Mouse (Mus musculus): ENCODE measurements at regions not wholly inside any gene's neighbourhood (a gene's known extent, or its start where the extent isn't known, plus 50 kb on each side); places are given as distances from the start of the nearest gene placed in this dataset.
A peak's percentile ranks its signal among the peaks of the same experiment; 100 is the strongest.

DNA sequence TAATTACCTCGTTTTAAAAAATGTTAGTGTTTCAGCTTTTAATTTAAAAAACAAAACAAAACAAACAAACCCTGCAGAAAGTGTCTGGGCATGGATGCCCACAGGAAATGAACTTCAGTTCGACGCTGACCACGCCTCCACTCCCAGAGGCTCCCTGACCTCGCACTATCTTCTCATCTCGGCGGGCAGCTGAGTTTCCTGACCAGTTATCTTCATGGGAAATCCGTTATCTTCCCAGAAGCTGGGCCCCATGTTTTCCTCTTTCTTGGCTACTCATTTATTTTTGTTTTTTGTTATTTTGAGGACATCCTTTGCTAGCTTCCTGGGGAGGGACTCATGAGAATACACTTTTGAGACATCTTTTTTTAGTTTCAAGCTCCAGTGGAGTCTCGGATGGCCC, 147.6 kb upstream of the Rbms1 start:
- no peak for DNase-seq (ENCODE audit: extremely low spot score in 1 of 2, low spot score in 1 of 2)

DNA sequence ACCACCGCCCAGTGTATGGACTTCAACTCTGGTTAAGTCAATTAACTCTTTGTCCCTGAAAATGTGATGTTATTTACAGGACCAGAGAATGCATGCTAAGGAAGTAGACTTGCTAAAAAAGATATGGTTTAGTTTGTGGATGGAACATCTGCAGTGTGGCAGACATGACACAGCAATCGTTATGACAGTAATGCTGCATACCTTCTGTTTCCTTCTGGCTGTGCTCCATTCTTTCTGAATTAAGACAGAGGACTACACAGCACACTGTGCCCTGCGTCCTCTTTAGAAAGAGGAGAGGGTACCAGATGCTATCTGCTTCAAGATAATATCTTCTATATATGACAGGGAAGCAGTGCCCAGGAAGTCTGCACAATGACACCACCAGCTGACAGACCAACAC, 146.6 kb upstream of the Rbms1 start:
- no peak for DNase-seq (ENCODE audit: extremely low spot score in 1 of 2, low spot score in 1 of 2)

DNA sequence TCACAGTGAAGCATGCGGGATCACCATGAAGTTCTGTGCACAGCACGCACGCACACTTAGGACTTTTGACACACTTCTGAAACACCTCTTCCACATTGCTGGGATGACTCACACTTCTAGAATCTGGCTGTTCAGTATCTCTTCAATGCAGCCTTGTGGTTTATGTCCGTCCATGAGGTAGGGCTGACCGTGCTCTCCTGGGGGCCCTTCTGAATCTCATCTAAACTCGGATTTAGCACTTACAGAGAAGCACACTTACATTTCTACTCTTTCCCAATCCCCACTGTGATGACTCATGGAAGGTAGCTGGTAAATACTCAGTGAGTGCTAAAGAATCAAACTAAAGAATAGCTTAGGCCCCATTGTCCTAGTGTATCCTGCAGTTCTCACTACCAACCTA, 142.2 kb upstream of the Rbms1 start:
- DNase-seq (ENCODE audit: extremely low spot score in 1 of 2, low spot score in 1 of 2): no peak

DNA sequence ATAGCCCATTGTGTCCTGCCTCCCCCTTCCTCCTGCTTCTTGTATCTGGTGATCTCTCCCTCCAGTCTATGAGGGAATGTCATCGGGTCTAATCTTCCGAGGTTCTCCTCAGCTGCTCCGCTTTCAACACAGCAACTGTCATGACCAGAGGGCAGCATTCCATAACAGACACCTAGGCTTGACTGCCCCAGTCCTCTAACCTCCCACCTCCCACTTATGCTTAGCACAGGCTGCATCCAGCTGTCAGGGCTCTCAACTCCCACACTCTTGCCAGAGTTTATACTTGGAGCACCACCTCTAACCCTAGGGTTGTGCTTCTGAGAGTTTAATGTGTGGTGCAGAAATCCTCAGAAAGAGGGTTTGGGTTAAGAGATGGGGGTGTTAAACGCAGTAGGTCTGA, 137.9 kb upstream of the Rbms1 start:
- DNase-seq (ENCODE audit: extremely low spot score in 1 of 2, low spot score in 1 of 2): no peak

DNA sequence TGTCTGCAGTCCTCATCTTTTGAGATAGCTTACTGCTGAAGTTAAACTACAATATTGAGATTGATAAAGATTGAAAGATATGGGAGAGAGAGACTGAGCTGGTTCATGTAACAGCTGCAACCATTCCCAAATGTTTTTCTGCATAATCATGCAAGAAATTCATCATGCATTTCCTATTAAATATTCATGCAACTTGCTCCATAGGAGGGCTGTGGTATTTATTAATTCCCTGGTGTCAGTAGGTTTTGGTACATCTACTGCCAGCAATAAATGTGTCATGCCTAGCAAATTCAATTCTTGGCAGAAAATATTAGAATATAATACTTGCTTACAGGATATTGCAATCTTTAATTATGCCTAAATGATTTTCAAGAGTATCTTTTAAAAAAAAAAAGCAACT, 125.5 kb upstream of the Rbms1 start:
- no peak for DNase-seq (ENCODE audit: extremely low spot score in 1 of 2, low spot score in 1 of 2)

DNA sequence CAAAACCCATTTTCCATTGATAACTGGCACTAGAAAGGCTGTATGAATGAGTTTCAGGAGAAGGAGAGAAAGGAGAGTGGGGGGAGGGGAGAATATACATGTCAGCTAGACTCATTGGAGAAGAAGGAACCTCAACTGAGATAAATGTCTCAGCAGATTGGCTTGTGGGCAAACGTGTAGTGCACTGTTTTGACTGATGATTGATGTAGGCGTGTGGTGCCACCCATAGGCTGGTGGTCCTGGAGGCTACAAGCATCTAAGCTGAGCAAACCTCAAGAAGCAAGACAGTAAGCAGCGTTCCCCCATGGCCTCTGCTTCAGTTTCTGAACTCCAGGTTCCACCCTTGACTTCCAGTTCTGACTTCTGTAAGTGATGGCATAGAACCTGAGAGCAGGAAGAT, 121.8 kb upstream of the Rbms1 start:
- DNase-seq (ENCODE audit: extremely low spot score in 1 of 2, low spot score in 1 of 2): no peak

DNA sequence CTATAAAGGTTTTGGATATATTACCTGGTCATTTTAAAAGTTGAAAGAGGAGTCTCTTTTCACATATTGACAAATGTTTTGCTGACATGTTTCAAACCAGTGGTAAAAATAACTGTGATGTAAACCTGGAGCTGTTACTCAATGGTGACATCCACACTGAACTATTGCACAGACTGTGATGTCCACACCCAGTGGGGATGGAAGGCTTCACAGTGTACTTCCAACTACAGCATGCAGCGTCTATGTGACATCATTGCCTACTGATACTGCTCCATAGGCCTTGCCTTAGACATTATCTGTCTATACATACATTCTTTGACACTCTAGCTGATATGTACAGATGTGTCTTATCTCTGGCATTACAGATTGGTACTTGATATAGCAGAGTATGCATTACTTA, 120.1 kb upstream of the Rbms1 start:
- no peak for DNase-seq (ENCODE audit: extremely low spot score in 1 of 2, low spot score in 1 of 2)

DNA sequence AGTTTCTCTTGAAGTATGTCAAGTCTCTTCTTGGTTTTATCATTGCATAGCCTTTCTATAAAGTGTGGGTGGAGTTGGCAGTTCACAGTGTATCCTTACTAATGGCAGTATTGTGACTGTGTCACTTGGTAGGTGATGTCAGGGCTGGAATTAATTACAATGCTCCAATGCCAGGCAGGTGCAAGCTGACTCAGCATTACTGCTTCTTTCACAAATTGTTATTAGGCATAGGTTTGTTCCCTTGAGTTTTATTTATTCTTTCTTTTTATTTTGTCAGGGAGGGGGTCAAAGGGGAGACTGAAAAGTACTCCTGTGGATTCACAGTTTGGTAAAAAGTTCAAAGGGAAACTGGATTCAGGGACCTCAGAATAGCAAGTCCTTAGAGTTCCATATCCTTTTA, 119.6 kb upstream of the Rbms1 start:
- no peak for DNase-seq (ENCODE audit: extremely low spot score in 1 of 2, low spot score in 1 of 2)

DNA sequence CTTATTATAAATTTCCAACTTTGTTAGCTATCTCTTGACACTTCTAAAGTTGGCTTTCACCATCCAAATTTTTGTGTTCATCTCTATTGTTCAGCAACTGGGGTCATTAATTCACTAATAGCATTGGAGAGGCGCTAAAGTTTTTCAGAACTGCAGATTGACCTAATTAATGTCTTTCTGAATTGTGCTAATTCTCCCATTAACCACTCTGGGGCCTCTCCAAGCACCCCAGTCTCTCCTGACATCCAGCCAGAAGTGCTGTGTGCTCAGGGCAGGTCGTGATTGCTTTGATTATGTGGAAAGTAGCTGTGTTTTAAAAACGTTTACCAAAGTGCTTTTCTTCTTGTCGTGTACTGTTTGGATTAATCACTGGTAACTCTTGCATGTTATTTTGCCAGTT, 117.0 kb upstream of the Rbms1 start:
- no peak for DNase-seq (ENCODE audit: extremely low spot score in 1 of 2, low spot score in 1 of 2)

DNA sequence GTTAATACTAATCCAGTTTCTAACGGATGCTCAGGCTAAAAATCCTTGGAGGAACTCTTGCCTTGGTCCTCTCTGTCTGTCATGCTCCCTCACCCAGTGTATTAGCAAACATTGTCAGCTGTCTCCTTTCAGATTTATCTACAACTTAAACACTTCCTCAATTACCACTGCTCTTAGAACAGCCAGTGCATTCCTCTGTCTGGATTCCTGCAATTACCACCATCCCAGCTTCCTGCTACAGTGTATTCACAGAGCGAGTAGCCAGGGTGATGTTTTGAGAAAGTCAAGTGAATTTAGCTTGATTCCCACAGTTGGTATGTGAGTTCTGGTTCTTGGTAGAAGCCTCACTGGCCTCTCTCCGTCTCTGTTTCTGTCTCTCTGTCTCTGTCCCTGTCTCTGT, 108.0 kb upstream of the Rbms1 start:
- no peak for DNase-seq (ENCODE audit: extremely low spot score in 1 of 2, low spot score in 1 of 2)

DNA sequence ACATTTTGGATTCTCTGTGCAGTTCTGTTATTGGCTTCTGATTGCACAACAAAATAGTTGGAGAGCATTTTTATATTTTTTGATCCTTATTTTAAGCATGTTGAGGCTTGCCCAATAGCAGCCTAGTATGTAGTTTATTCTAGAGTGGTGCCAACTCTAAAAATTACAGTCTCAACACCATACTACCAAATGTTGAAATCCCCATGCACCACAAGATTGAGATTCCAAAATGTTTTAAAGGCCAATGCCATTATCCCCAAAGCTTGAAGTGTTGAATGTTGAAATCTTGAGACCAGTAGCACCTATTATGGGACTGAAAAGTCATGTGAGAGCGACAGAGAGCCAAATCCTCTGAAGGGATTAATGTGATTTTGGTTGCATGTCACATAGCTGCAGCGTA, 104.9 kb upstream of the Rbms1 start:
- DNase-seq (ENCODE audit: extremely low spot score in 1 of 2, low spot score in 1 of 2): no peak

DNA sequence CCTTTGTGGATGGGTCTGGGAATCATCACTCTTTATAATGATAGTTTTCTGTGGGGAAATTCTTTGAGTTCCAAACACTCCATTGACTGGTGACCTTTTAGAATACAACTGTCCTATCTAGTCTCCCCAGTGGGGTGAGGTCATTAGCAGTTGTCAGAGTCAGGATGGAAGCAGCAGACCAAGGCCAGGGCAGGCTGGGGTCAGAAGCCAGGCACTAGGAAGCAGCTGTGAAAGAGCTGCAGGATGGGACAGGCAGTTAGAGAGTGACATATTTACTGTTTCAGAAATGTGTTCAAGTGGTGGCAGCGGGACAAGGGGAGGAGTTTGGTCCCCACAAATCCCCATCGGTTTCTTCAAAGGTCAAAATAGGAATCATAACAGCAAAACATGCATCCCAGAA, 99.1 kb upstream of the Rbms1 start:
- DNase-seq (ENCODE audit: extremely low spot score in 1 of 2, low spot score in 1 of 2): no peak

DNA sequence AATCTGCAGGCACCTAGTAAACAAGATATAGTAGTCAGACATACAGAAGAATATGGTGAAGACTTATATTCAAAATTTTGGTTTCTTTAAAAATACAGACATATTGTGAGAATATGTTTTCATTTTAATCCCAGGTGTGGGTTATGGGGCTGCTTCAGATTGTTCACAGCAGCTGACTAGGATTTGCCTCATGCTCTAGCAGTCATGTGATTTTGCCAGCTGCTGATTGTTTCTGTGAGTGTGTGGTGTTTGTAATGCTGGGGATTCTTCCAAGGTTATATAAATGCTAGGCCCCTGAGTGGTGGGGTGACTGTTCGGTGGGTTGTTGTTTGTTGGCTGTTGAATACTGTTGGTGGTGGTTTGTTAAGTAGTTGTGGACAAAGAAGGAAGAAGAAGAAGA, 97.9 kb upstream of the Rbms1 start:
- no peak for DNase-seq (ENCODE audit: extremely low spot score in 1 of 2, low spot score in 1 of 2)

DNA sequence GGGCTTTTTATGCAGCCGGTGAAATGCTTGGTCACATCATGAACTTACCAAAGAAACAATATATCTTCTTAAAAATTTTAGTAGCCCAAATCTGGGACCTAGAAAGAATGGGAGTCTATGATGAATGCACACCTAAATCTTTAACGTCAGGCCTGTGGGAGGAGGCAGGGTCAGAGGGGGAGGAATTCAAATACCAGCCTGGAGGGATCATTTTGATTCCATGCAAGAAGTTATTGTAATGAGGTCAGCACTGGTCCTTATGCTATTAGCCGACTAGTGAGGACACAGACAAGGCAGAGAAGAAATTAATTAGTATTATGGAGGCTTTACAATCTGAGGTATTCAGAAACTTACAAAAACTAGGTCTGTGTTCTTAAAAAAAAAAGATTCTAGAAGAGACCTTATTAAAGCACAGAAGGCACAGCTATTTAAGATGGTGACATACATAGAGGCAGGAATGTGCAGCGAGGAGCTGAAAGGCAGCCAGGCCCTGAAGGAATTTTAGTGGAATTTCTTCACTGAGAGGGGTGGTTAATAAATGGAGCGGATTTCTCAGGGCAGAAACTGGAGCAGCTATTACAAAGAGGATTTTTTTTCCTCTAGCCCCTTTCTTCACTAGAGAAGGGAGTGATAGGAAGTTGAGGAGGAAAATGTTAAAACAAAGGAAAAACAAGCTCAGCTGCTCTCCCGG, 95.7 kb upstream of the Rbms1 start:
- DNase-seq (ENCODE audit: extremely low spot score in 1 of 2, low spot score in 1 of 2): no peak

DNA sequence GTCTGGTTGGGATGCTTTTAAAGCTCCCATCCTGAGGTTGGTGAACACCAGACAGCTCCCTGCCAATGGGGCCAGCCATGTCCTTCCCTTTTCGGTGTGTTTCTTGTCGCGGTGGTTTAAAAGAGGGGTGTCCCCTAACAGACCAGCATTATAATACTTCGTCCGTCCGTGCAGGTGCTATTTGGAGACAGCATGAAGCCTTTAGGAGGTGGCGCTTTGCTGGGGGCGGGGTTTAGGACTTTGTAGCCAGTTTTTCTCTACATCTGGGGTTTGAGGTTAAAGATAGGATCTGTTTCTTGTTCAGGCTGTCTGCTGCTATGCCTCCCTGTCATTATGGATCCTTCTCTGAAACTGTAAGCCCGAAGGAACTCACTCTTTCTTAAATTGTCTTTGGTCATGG, 89.3 kb upstream of the Rbms1 start:
- DNase-seq (ENCODE audit: extremely low spot score in 1 of 2, low spot score in 1 of 2): no peak

DNA sequence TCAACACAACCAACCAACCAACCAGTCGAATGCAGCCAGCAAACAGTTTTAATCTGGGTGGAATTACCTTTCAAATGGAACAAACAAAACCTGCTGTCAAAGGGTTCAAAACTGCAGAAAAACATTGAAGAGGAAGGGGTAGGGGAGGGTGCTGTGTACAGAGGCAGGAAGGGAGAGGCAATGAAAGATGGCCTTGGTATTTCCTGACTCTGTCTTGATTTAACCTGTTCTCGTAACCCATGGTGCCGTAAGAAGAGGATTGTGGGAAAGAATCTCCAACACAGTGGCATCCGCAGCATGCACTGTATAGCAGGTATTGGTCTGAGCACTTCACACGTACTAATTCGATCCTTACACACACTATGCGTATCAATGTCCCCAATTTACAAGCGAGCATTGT, 88.8 kb upstream of the Rbms1 start:
- DNase-seq (ENCODE audit: extremely low spot score in 1 of 2, low spot score in 1 of 2): no peak

DNA sequence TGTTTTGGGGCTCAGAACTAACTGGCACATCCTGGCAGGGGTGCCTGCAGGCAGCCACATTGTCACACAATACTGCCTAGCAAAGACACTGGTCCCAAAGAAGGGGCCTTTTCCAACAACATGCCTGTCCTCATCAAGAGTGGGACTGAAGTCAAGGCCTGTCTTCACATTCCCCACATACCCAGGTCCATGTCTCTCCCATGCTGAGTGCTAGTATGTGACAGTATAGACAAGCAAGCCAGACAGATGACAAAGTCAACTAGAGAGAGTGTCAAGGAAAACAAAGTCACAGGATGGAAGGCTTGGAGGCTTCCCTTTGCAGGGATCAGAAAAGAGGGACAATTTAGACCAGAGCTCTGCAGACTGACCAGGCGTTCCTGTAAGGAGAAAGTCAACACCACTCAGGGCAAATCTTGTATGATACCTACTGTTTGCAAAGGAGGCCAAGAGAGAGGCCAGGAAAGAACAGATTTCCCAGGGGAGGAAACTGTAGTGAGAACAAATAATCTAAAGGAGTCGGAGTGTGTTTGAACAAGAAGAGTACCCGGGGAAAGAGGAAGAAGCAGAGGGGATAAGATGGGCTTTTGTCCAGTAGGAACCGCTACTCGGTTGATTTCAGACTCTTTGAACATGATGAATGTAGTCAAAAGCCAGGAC, 83.2 kb upstream of the Rbms1 start:
- no peak for DNase-seq (ENCODE audit: extremely low spot score in 1 of 2, low spot score in 1 of 2)

DNA sequence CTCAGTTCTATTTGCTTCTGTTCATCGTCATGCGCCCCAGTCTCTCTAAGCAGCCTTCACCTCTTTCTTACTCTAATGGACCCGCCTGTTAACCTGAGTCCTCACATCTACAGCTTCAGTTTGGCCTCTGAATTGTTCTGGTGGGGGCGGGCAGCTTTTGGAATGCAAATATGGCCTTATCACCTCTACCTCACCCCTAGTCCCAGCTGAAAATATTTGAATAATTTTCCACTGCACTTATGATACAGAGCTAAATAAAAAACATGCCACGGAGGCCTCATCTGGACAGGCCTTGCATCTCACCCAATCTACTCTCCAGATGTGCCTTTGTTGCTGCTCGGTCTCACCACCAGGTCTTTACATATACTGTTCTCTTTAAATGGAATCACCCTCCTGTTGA, 82.5 kb upstream of the Rbms1 start:
- DNase-seq (ENCODE audit: extremely low spot score in 1 of 2, low spot score in 1 of 2): no peak

DNA sequence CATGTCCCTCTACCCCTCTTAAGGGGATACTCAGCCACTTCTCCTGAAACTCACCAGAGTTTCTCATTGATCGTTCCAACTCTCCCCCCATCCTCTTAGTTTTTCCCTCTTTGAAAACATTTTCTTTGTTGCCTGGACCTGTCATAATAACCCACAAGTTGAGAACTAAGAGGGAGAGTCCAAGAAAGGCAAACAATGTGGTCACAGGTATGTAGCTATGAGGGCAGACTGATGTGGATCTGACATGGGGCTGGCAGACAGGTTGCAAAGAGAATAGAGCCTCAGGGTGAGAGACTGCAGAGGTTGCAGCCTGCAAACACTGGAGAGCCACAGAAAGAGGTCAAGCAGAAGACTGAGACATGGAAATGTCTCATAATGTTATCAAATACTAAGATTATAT, 69.9 kb upstream of the Rbms1 start:
- no peak for DNase-seq (ENCODE audit: extremely low spot score in 1 of 2, low spot score in 1 of 2)

DNA sequence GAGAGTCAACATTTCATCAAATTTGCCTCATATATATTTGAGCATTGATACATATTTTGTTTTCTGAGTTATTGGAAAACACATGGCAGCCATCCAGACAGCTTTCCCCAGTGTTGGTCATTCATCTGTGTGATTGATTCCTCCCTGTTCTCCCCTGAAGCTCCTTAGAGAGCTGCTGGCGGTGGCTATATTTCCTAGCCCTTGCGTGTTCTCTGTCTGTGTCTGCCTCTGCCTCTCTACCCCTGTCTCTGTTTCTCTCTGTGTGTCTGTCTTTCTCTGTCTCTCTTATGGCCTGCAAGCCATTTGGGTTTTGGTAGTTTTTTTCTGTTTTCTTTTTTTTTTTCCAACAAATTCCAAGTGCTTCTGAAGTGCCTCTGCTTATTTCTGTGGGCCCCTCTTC, 66.7 kb upstream of the Rbms1 start:
- no peak for DNase-seq (ENCODE audit: extremely low spot score in 1 of 2, low spot score in 1 of 2)

DNA sequence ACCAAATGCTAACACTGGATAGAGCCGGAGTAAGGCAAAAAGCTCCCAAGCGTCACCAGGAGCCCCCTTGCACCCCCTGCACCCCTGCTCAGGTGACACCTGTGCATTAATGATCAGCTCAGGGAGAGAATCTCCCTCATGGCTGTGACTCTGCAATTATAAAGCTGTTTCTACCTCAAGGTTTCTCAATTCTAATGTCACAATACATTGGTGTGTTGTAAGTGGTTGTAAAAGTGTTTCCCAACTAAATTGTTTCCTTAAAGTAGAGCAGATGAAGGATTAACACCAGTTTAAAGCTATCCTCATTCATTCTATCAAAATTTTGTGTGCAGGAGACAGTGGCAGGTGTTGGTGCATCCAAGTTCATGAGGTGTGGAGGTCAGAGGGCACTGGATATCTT, 65.6 kb upstream of the Rbms1 start:
- no peak for DNase-seq (ENCODE audit: extremely low spot score in 1 of 2, low spot score in 1 of 2)

DNA sequence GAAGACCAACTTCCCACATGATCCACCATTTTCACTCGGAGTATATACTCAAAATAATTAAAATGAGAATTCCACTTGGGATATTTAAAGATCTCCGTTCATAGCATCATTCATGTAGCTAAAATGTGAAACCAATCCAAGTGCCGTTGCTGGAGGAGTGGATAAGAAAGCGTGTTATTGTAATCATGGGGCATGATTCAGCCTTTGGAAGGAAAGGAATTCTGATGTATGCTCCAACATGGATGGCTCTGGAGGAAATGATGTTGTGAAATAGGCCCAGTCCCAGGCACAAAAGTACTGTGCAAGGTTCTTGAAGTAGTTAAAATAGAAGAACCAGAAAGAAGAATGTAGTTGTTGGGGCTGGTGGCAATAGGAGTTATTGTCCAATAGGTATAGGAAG, 64.7 kb upstream of the Rbms1 start:
- no peak for DNase-seq (ENCODE audit: extremely low spot score in 1 of 2, low spot score in 1 of 2)

DNA sequence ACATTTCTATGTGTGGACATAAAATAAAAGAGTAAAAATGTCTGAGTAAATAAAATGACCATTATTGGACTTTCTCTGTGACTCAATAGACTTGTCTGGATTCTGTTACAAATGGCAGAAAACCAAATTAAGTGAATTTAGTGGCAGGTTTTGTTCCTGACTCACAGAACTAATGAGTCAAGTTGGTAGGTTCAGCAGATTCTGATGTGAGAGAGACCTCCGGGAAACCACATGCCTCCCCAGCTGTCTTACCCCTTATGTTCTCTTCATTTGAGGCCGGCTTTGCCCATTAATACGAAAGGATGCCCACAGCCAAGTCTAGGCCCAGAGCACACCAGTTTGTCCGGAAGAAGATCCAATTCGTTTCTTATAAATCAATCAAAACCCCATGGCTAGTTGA, 59.4 kb upstream of the Rbms1 start:
- peak; percentile 7 for DNase-seq (ENCODE audit: extremely low spot score in 1 of 2, low spot score in 1 of 2)

All from layer of hippocampus, postnatal 25 days (tissue).